Mouse (Mus musculus) small intestine, adult 2 months (tissue): ENCODE data around the gene Knl1.

ENCODE experiments used
- CTCF ChIP-seq: fragments of 200-500 bp; IDR thresholded peaks from 2 replicates; pipeline ENCODE4 v1.5.1; 2012; ENCODE audit warnings: low read depth, mild to moderate bottlenecking, control low read depth, inconsistent platforms, low read length, moderate library complexity, mixed read lengths; ENCODE audit not compliant: insufficient replicate concordance, insufficient read length; ENCODE audit errors: extremely low read depth
- POLR2A ChIP-seq: fragments of 200-500 bp; IDR thresholded peaks from 2 replicates; pipeline ENCODE4 v1.6.1; 2012; ENCODE audit warnings: low read depth, mild to moderate bottlenecking, control low read depth, inconsistent platforms, low read length, moderate library complexity

- TF ChIP-seq POLR2A (no peak), CTCF (no peak)
These were observed 13.2 kb downstream of the Knl1 start for GRCm38 (mm10) chr2:119060139-119060538.
